Mouse (Mus musculus) lung, embryonic 15.5 days (tissue): Measurements from ENCODE around the gene Gm17654. TPM values are rescaled to one million over a fixed set of nuclear protein-coding genes. Genes with fewer than 3 reads are reported as not detected.
"Not testable (repeated sequence)": the region's sequence is repeated elsewhere in the genome, so short reads cannot be mapped to it uniquely, and the experiment has no call there.

Experiments
- ATAC-seq: fragments of 200-750 bp; cut with Nextera tagmentation; 2 replicates; pipeline ENCODE4 v1.8.0; 2017; ENCODE audit warnings: moderate number of reproducible peaks, borderline replicate concordance; ENCODE audit not compliant: low FRiP score, low TSS enrichment; ENCODE audit errors: extremely low read depth
- H3K27ac ChIP-seq: fragments of 300-500 bp; sonication (generic); 2 replicates; pipeline ENCODE4 v1.5.1; 2015; ENCODE audit warnings: moderate library complexity, mild to moderate bottlenecking, inconsistent platforms
- H3K27me3 ChIP-seq: fragments of 300-500 bp; sonication (generic); 2 replicates; pipeline ENCODE4 v1.6.1; 2015; ENCODE audit warnings: inconsistent platforms
- H3K36me3 ChIP-seq: fragments of 300-500 bp; sonication (generic); 2 replicates; pipeline ENCODE4 v1.6.1; 2015; ENCODE audit warnings: inconsistent platforms
- H3K4me1 ChIP-seq: fragments of 300-500 bp; sonication (generic); 2 replicates; pipeline ENCODE4 v1.6.1; 2015; ENCODE audit warnings: inconsistent platforms
- H3K4me2 ChIP-seq: fragments of 300-500 bp; sonication (generic); 2 replicates; pipeline ENCODE4 v1.6.1; 2015; ENCODE audit warnings: inconsistent platforms, mild to moderate bottlenecking, moderate library complexity
- H3K4me3 ChIP-seq: fragments of 300-500 bp; sonication (generic); 2 replicates; pipeline ENCODE4 v1.5.1; 2015; ENCODE audit warnings: mild to moderate bottlenecking, inconsistent platforms
- H3K9ac ChIP-seq: fragments of 300-500 bp; sonication (generic); 2 replicates; pipeline ENCODE4 v1.6.1; 2015; ENCODE audit warnings: inconsistent platforms
- H3K9me3 ChIP-seq: fragments of 300-500 bp; sonication (generic); 2 replicates; pipeline ENCODE4 v1.6.1; 2016; ENCODE audit warnings: inconsistent platforms
- WGBS: fragments of 180-500 bp; shearing (Covaris S2); methylation state at CpG from one replicate; pipeline ENCODE4 v1.1.7; 2015; 5-methylcytosine and 5-hydroxymethylcytosine counted together
- polyA plus RNA-seq: library from polyadenylated mRNA; unstranded; fragments of >200 nt; fragmentation: Nextera tagmentation; extraction: Ambion mirVana; gene quantifications from 2 replicates; pipeline ENCODE4 v1.2.1, GENCODE M21; 2015

Gm17654 gene
- polyA plus RNA-seq: not detected in 2 replicates

DNA sequence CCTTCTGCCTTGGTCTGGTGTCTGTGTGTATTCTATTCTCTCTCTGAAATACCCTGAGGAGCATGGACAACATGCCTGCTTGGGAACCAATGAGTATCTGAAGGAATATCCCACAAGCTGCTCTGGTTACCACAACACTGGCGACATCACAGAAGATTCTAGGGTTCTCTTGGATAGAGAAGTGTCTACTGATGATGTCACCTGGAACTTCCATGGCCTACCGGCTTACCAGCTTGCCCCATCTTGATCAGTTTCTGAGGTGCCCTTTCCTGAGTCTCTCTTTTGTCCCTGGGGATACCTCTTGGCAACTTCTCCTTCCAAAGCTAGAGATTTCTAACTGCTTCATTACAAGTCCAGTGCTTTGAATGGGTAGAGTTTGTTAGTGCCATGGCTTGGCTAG is at the start of gene Gm17654:
Gene Gm17654 (minus strand): TSS at position 101 of the 400 bp plus-strand sequence.
- not testable (repeated sequence) for H3K4me3 ChIP-seq, H3K27ac ChIP-seq, H3K4me1 ChIP-seq, H3K4me2 ChIP-seq, ATAC-seq, H3K9ac ChIP-seq, H3K27me3 ChIP-seq, H3K36me3 ChIP-seq, H3K9me3 ChIP-seq
- 76% methylated on average over 1 of the region's 2 CpGs for WGBS

DNA sequence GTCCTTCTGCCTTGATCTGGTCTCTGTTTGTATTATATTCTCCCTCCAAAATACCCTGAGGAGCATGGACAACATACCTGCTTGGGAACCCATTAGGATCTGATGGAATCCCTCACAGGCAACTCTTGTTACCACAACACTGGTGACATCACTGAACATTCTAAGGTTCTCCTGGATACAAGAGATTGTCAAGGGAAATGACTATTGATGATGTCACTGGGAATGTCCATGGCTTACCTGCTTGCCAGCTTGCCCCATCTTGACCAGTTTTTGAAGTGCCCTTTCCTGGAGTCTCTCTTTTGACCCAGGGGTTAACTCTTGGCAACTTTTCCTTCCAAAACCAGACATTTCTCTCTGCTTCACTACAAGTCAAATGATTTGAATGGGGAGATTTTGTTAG is 29.0 kb upstream of the Gm17654 start, which contains the start of gene Gm10375:
Gene Gm10375 (minus strand): TSS at position 101 of the 400 bp plus-strand sequence.
- not testable (repeated sequence) for H3K4me2 ChIP-seq, H3K27me3 ChIP-seq, H3K27ac ChIP-seq, H3K9ac ChIP-seq, H3K4me1 ChIP-seq, H3K9me3 ChIP-seq, H3K36me3 ChIP-seq, ATAC-seq, H3K4me3 ChIP-seq

DNA sequence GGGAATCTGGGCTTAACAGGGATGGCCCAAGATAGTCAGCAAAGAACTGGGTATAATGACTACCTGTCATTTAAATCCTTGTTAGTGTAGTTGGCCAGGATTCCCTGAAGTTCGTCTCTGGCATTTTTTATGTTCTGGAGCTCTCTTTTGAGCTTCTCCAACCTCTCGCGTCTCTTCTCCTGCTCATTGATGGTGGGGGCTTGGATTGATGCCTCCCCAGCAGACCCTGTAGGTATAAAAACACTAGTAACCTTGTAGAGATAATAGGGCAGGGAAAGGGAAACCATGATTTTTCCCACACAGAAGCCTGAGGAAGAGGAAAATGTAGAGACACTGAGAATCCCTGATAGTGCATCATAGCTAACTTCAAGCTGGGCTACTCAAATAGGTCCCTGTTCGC is 977 bp downstream of the Gm17654 start:
- H3K4me1 ChIP-seq, H3K27me3 ChIP-seq, H3K4me2 ChIP-seq, H3K36me3 ChIP-seq, H3K27ac ChIP-seq, H3K9ac ChIP-seq, H3K9me3 ChIP-seq, H3K4me3 ChIP-seq, ATAC-seq: not testable (repeated sequence)
- WGBS: 69% methylated on average over 4 of the region's 4 CpGs

DNA sequence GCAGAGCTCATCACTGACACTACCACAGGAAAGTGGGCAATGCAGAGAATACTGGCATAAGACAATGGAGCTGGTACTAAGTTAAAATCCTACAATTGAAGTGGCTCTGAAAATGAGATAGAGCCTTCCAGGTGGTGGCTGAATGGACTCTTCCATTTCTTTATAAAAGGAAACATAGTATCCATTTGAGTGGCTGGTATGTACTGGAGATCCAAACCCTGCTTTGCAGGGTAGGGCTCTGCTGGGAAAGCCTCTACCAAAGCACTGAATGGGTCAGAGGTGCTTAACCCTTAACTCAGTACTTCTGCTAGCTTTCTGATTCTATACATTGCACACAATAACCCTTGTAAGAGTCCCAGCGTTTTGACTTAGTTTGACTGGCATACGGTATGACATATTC is 26.7 kb downstream of the Gm17654 start:
- ATAC-seq, H3K9ac ChIP-seq, H3K4me2 ChIP-seq, H3K9me3 ChIP-seq, H3K4me3 ChIP-seq, H3K27me3 ChIP-seq, H3K36me3 ChIP-seq, H3K27ac ChIP-seq, H3K4me1 ChIP-seq: not testable (repeated sequence)
- 82% methylated on average over 2 of the region's 2 CpGs for WGBS

- H3K4me2 ChIP-seq, H3K9me3 ChIP-seq, ATAC-seq: not testable (repeated sequence)
Observed at GRCm38 (mm10) chr14:43546281-43546680, 32.7 kb downstream of the Gm17654 start.

DNA sequence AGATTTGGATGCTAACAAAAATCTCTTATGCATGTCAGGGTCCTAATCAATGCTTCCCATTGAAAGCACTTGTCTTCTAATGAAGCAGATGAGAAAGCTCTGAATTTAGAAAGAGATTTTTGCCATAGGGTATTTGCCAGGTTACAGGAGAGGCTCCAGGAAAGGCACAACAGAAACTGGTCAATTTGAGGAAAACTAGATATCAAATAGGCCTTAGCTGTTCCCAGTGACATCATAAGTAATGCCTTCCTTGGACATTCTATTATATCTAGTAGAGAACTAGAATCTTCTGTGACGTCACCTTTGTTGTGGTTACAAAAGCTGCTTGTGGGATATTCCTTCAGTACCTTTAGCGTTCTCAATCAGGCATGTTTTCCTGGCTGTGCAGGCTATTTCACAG is 35.7 kb downstream of the Gm17654 start, which contains the start of gene Gm5799:
Gene Gm5799 (plus strand): TSS at position 301 of the 400 bp plus-strand sequence.
- not testable (repeated sequence) for ATAC-seq, H3K9ac ChIP-seq, H3K4me1 ChIP-seq, H3K4me3 ChIP-seq, H3K27me3 ChIP-seq, H3K4me2 ChIP-seq, H3K36me3 ChIP-seq, H3K9me3 ChIP-seq, H3K27ac ChIP-seq
- WGBS: 90% methylated on average over 2 of the region's 2 CpGs

More at GRCm38 (mm10) chr14:43546281-43546680, 32.7 kb downstream of the Gm17654 start:
- not testable (repeated sequence) for H3K4me3 ChIP-seq, H3K36me3 ChIP-seq, H3K4me1 ChIP-seq, H3K27ac ChIP-seq, H3K9ac ChIP-seq, H3K27me3 ChIP-seq

DNA sequence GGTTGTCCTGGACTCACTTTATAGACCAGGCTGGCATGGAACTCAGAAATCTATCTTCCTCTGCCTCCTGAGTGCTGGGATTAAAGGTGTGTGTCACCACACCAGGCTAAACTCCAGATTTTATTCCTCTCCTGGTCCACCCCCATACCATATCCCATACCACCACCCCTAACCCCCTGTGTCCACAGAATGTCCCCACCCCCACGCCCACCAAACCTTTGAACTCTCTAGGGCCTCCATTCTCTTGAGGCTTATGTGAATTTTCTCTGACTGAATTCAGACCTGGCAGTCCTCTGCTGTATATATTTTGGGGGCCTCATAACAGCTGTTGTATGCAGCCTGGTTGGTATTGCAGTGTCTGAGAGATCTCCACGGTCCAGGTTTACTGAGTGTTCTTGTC is 40.8 kb downstream of the Gm17654 start:
- WGBS: 60% methylated on average over 2 of the region's 2 CpGs
- not testable (repeated sequence) for H3K36me3 ChIP-seq, H3K4me1 ChIP-seq, H3K9me3 ChIP-seq, H3K27ac ChIP-seq, H3K9ac ChIP-seq, ATAC-seq, H3K4me2 ChIP-seq, H3K4me3 ChIP-seq, H3K27me3 ChIP-seq

DNA sequence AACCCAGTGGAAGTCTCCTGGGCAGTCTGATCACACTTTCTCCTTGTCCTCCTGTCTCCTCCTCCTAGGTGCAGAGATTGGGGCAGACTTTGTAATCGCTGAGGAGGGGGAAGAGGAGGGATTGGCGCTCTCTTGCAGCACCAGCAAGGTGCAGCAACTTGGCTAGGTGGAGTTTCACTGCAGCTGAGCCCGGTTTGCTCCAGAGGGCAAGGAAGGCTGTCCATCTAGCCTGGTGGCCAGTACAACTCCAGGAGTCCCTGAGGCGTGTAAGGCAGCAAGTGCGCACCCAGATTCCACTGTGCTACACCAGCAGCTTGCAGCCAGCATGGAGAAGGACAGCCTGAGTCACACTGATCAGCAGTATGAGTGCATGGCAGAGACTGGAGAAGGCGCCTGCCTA is 46.6 kb downstream of the Gm17654 start:
- not testable (repeated sequence) for H3K9me3 ChIP-seq, H3K4me2 ChIP-seq, H3K9ac ChIP-seq, H3K27ac ChIP-seq, H3K36me3 ChIP-seq, ATAC-seq, H3K4me1 ChIP-seq, H3K27me3 ChIP-seq, H3K4me3 ChIP-seq
- WGBS: 52% methylated on average over 5 of the region's 6 CpGs

- H3K27me3 ChIP-seq, H3K9ac ChIP-seq, H3K4me2 ChIP-seq, H3K36me3 ChIP-seq, H3K27ac ChIP-seq, H3K4me3 ChIP-seq, H3K4me1 ChIP-seq, ATAC-seq, H3K9me3 ChIP-seq: not testable (repeated sequence)
- WGBS: no CpG with 5 or more reads among the region's 6 CpGs
Observed at GRCm38 (mm10) chr14:43532011-43532383, 46.9 kb downstream of the Gm17654 start.

- not testable (repeated sequence) for H3K9me3 ChIP-seq, H3K4me1 ChIP-seq, ATAC-seq, H3K4me2 ChIP-seq, H3K4me3 ChIP-seq, H3K9ac ChIP-seq, H3K27ac ChIP-seq, H3K27me3 ChIP-seq, H3K36me3 ChIP-seq
- 23% methylated on average over 14 of the region's 15 CpGs for WGBS
Observed at GRCm38 (mm10) chr14:43531052-43532010, 47.6 kb downstream of the Gm17654 start.
